Mouse (Mus musculus) megakaryocyte, embryonic 14.5 days (primary cell): ENCODE results near the gene Klf7.

Source experiments
- FLI1 ChIP-seq: IDR thresholded peaks from 2 replicates; pipeline ENCODE4 v1.6.1; 2012; ENCODE audit warnings: low read length, inconsistent platforms, mixed read lengths
- GATA1 ChIP-seq: IDR thresholded peaks from 3 replicates; pipeline ENCODE4 v1.6.1; 2012; ENCODE audit warnings: mixed read lengths, low read length, inconsistent platforms, borderline replicate concordance

DNA sequence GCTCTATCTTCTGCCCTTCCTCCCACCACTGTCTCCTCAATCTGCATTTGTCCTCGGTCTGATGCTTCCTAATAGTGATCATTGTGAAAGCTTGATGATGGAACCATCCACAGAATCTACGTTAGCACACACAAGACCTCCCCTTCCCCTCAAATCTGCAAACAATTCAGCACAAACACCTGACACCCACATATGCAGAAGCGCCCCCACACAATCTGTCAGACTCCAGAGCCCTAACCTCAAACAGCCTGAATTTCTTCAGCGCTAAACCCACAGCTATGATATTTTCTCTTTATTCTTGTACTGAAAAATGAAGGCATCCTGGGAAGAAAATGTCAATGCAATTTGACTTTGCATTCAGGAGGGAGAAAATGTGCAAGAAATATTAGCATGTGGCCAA lies 66.1 kb downstream of the Klf7 start:
- TF ChIP-seq GATA1 (no peak), FLI1 (no peak)
